Mouse (Mus musculus) liver, embryonic 15.5 days (tissue): ENCODE measurements around the gene Strip2. TPM values are rescaled to one million over a fixed set of nuclear protein-coding genes. Genes with fewer than 3 reads are reported as not detected.
A peak's percentile ranks its signal among the peaks of the same experiment; 100 is the strongest.

Source experiments
- ATAC-seq: fragments of 200-750 bp; cut with Nextera tagmentation; 2 replicates; pipeline ENCODE4 v1.8.0; 2017; ENCODE audit warnings: moderate number of reproducible peaks, mild to moderate bottlenecking, moderate library complexity; ENCODE audit not compliant: insufficient read depth
- H3K27ac ChIP-seq: fragments of 300-500 bp; sonication (generic); replicated peaks from 2 replicates; pipeline ENCODE4 v1.5.1; 2015; ENCODE audit warnings: mild to moderate bottlenecking, inconsistent platforms
- H3K27me3 ChIP-seq: fragments of 300-500 bp; sonication (generic); 2 replicates; pipeline ENCODE4 v1.6.1; 2015; ENCODE audit warnings: mild to moderate bottlenecking, inconsistent platforms
- H3K36me3 ChIP-seq: fragments of 300-500 bp; sonication (generic); replicated peaks from 2 replicates; pipeline ENCODE4 v1.6.1; 2015; ENCODE audit warnings: moderate library complexity, mild to moderate bottlenecking, inconsistent platforms
- H3K4me1 ChIP-seq: fragments of 300-500 bp; sonication (generic); replicated peaks from 2 replicates; pipeline ENCODE4 v1.6.1; 2015; ENCODE audit warnings: inconsistent platforms
- H3K4me2 ChIP-seq: fragments of 300-500 bp; sonication (generic); 2 replicates; pipeline ENCODE4 v1.6.1; 2015; ENCODE audit warnings: moderate library complexity, mild to moderate bottlenecking, inconsistent platforms
- H3K4me3 ChIP-seq: fragments of 300-500 bp; sonication (generic); replicated peaks from 2 replicates; pipeline ENCODE4 v1.5.1; 2015; ENCODE audit warnings: mild to moderate bottlenecking, inconsistent platforms
- H3K9ac ChIP-seq: fragments of 300-500 bp; sonication (generic); 2 replicates; pipeline ENCODE4 v1.6.1; 2015; ENCODE audit warnings: moderate library complexity, mild to moderate bottlenecking, inconsistent platforms
- H3K9me3 ChIP-seq: fragments of 300-500 bp; sonication (generic); replicated peaks from 2 replicates; pipeline ENCODE4 v1.6.1; 2016; ENCODE audit warnings: inconsistent platforms
- WGBS: fragments of 180-500 bp; shearing (Covaris S2); methylation state at CpG from one replicate; pipeline ENCODE4 v1.1.7; 2015; ENCODE audit warnings: mixed read lengths; ENCODE audit not compliant: insufficient replicate concordance; 5-methylcytosine and 5-hydroxymethylcytosine counted together
- polyA plus RNA-seq: library from polyadenylated mRNA; unstranded; fragments of >200 nt; fragmentation: Nextera tagmentation; extraction: Ambion mirVana; gene quantifications from 2 replicates; pipeline ENCODE4 v1.2.1, GENCODE M21; 2015

Gene Strip2
- polyA plus RNA-seq, 1 experiment from 2014 or later = 0.38 TPM

GRCm38 (mm10) chr6:29967917-29968316 lies 51.1 kb downstream of the Strip2 start:
- Histone ChIP-seq H3K36me3 (no peaks in the 10 kb centered on the region), H3K9me3 (no peaks in the 10 kb centered on the region), H3K27me3 (no peaks in the 10 kb centered on the region), H3K4me3 (no peak overlapping the region), H3K4me2 (no peak overlapping the region), H3K27ac (no peak overlapping the region), H3K4me1 (no peaks in the 10 kb centered on the region), H3K9ac (no peak overlapping the region)
- ATAC-seq = no peak
- WGBS = 55% methylated on average over 7 of the region's 7 CpGs

GRCm38 (mm10) chr6:29973341-29973740 lies 56.5 kb downstream of the Strip2 start:
- Histone ChIP-seq H3K27me3 (no peaks in the 10 kb centered on the region), H3K9ac (no peak overlapping the region), H3K36me3 (no peaks in the 10 kb centered on the region), H3K9me3 (no peaks in the 10 kb centered on the region), H3K4me1 (no peaks in the 10 kb centered on the region), H3K4me2 (no peak overlapping the region), H3K4me3 (no peak overlapping the region), H3K27ac (no peak overlapping the region)
- ATAC-seq = no peak
- WGBS = 61% methylated on average over 5 of the region's 5 CpGs

- Histone ChIP-seq H3K9me3 (no peaks in the 10 kb centered on the region), H3K27me3 (no peaks in the 10 kb centered on the region), H3K4me3 (no peak overlapping the region), H3K9ac (no peak overlapping the region), H3K27ac (no peak overlapping the region), H3K4me1 (no peaks in the 10 kb centered on the region), H3K36me3 (no peaks in the 10 kb centered on the region), H3K4me2 (no peak overlapping the region)
- WGBS = 51% methylated on average over 8 of the region's 8 CpGs
- no peak for ATAC-seq
Observed at GRCm38 (mm10) chr6:29974836-29975235, 58.0 kb downstream of the Strip2 start.

- no peak overlapping the region for H3K27ac ChIP-seq
- H3K4me2 ChIP-seq = no peak overlapping the region
- H3K36me3 ChIP-seq = no peaks in the 10 kb centered on the region
- 56% methylated on average over 6 of the region's 6 CpGs for WGBS
- no peaks in the 10 kb centered on the region for H3K27me3 ChIP-seq
- no peak overlapping the region for H3K9ac ChIP-seq
- no peaks in the 10 kb centered on the region for H3K9me3 ChIP-seq
- no peak overlapping the region for H3K4me3 ChIP-seq
- no peak for ATAC-seq
- peaks cover 12% of the 10 kb centered on the region for H3K4me1 ChIP-seq
Observed at GRCm38 (mm10) chr6:29980461-29980860, 63.6 kb downstream of the Strip2 start.

- no peak for ATAC-seq
- Histone ChIP-seq H3K9ac (no peak overlapping the region), H3K36me3 (no peaks in the 10 kb centered on the region), H3K4me3 (no peak overlapping the region), H3K9me3 (no peaks in the 10 kb centered on the region), H3K4me2 (no peak overlapping the region), H3K27me3 (peaks cover 11% of the 10 kb centered on the region), H3K27ac (no peak overlapping the region), H3K4me1 (peaks cover 25% of the 10 kb centered on the region)
Observed at GRCm38 (mm10) chr6:29981797-29982196, 65.0 kb downstream of the Strip2 start.

- Histone ChIP-seq H3K4me3 (peak overlapping the region; percentile 57), H3K27me3 (peaks cover 12% of the 10 kb centered on the region), H3K36me3 (no peaks in the 10 kb centered on the region), H3K27ac (peak overlapping the region; percentile 56), H3K9me3 (no peaks in the 10 kb centered on the region), H3K4me2 (peak overlapping the region; percentile 91), H3K4me1 (peaks cover 45% of the 10 kb centered on the region), H3K9ac (peak overlapping the region; percentile 62)
- ATAC-seq = peak; percentile 88
- under 1% methylated on average over 37 of the region's 37 CpGs for WGBS
Observed at GRCm38 (mm10) chr6:29985058-29985498, 68.3 kb downstream of the Strip2 start.

GRCm38 (mm10) chr6:29985504-29985903 lies 68.7 kb downstream of the Strip2 start:
- H3K4me2 ChIP-seq = peak overlapping the region; percentile 91
- peak overlapping the region; percentile 57 for H3K4me3 ChIP-seq
- peak overlapping the region; percentile 62 for H3K9ac ChIP-seq
- H3K4me1 ChIP-seq = peaks cover 45% of the 10 kb centered on the region
- H3K9me3 ChIP-seq = no peaks in the 10 kb centered on the region
- ATAC-seq = peak; percentile 34; the same call in 1 of the 2 replicates
- H3K27me3 ChIP-seq = peaks cover 12% of the 10 kb centered on the region
- WGBS = 1% methylated on average over 14 of the region's 14 CpGs
- H3K36me3 ChIP-seq = no peaks in the 10 kb centered on the region
- H3K27ac ChIP-seq = peak overlapping the region; percentile 56

GRCm38 (mm10) chr6:29985986-29986385 lies 69.2 kb downstream of the Strip2 start:
- Histone ChIP-seq H3K4me3 (peak overlapping the region; percentile 57), H3K27me3 (peaks cover 12% of the 10 kb centered on the region), H3K9me3 (no peaks in the 10 kb centered on the region), H3K36me3 (no peaks in the 10 kb centered on the region), H3K9ac (peak overlapping the region; percentile 62; the same call in 1 of the 2 replicates), H3K4me1 (peaks cover 45% of the 10 kb centered on the region), H3K4me2 (peak overlapping the region; percentile 91), H3K27ac (0 out of 2 replicates have a peak overlapping the region, but pooled peaks have one; percentile 11)
- WGBS = 12% methylated on average over 6 of the region's 6 CpGs
- ATAC-seq = no peak

- WGBS = 21% methylated on average over 3 of the region's 3 CpGs
- no peak for ATAC-seq
Observed at GRCm38 (mm10) chr6:29987246-29987645, 70.4 kb downstream of the Strip2 start.

GRCm38 (mm10) chr6:29998140-29998539 lies 81.3 kb downstream of the Strip2 start:
- Histone ChIP-seq H3K9ac (no peak overlapping the region), H3K27me3 (peaks cover 7% of the 10 kb centered on the region; the same call in 1 of the 2 replicates), H3K4me2 (no peak overlapping the region), H3K9me3 (no peaks in the 10 kb centered on the region), H3K36me3 (no peaks in the 10 kb centered on the region), H3K4me1 (no peaks in the 10 kb centered on the region), H3K27ac (no peak overlapping the region), H3K4me3 (no peak overlapping the region)
- WGBS = 68% methylated on average over 9 of the region's 9 CpGs
- ATAC-seq = no peak

More at GRCm38 (mm10) chr6:29987246-29987645, 70.4 kb downstream of the Strip2 start:
- peaks cover 45% of the 10 kb centered on the region for H3K4me1 ChIP-seq
- H3K9ac ChIP-seq = no peak overlapping the region
- H3K27ac ChIP-seq = no peak overlapping the region
- peaks cover 12% of the 10 kb centered on the region for H3K27me3 ChIP-seq
- no peaks in the 10 kb centered on the region for H3K9me3 ChIP-seq
- H3K4me3 ChIP-seq = no peak overlapping the region
- no peak overlapping the region for H3K4me2 ChIP-seq
- no peaks in the 10 kb centered on the region for H3K36me3 ChIP-seq

GRCm38 (mm10) chr6:29998771-29999170 lies 82.0 kb downstream of the Strip2 start:
- Histone ChIP-seq H3K9ac (no peak overlapping the region), H3K27ac (no peak overlapping the region), H3K4me2 (no peak overlapping the region), H3K9me3 (no peaks in the 10 kb centered on the region), H3K27me3 (peaks cover 7% of the 10 kb centered on the region; the same call in 1 of the 2 replicates), H3K36me3 (no peaks in the 10 kb centered on the region), H3K4me3 (no peak overlapping the region), H3K4me1 (no peaks in the 10 kb centered on the region)
- ATAC-seq = no peak
- 42% methylated on average over 4 of the region's 4 CpGs for WGBS

- ATAC-seq = no peak
- no peak overlapping the region for H3K9ac ChIP-seq
- 59% methylated on average over 9 of the region's 9 CpGs for WGBS
- H3K9me3 ChIP-seq = no peaks in the 10 kb centered on the region
- peaks cover 7% of the 10 kb centered on the region; the same call in 1 of the 2 replicates for H3K27me3 ChIP-seq
- no peaks in the 10 kb centered on the region for H3K36me3 ChIP-seq
- H3K4me3 ChIP-seq = no peak overlapping the region
- H3K4me2 ChIP-seq = no peak overlapping the region
- no peak overlapping the region for H3K27ac ChIP-seq
- H3K4me1 ChIP-seq = no peaks in the 10 kb centered on the region
Observed at GRCm38 (mm10) chr6:30002628-30003027, 85.8 kb downstream of the Strip2 start.
